Mouse (Mus musculus) mouse embryonic stem cell (cell line): ENCODE results near the gene Dand5.
"Not testable (repeated sequence)": the region's sequence is repeated elsewhere in the genome, so short reads cannot be mapped to it uniquely, and the experiment has no call there.

Experiments used
- in situ Hi-C, 2 experiments: fragments of 300-500 bp; cut with MboI; formaldehyde crosslinking; loops; 1 replicate in 1 of 2; 3 replicates in 1 of 2; pipeline ENCODE4 v1.14.3; 2019 to 2020; ENCODE audit warnings: low sequenced_read_pairs in 2 of 2, low pct_unique_long_range_greater_than_20kb in 1 of 2, mixed read lengths in 1 of 2; ENCODE audit not compliant: unreplicated experiment in 1 of 2

The Dand5 gene

GRCm38 (mm10) chr8:84837149-84837911, 14.7 kb upstream of the Dand5 start:
- in situ Hi-C loops: no loop called here

DNA sequence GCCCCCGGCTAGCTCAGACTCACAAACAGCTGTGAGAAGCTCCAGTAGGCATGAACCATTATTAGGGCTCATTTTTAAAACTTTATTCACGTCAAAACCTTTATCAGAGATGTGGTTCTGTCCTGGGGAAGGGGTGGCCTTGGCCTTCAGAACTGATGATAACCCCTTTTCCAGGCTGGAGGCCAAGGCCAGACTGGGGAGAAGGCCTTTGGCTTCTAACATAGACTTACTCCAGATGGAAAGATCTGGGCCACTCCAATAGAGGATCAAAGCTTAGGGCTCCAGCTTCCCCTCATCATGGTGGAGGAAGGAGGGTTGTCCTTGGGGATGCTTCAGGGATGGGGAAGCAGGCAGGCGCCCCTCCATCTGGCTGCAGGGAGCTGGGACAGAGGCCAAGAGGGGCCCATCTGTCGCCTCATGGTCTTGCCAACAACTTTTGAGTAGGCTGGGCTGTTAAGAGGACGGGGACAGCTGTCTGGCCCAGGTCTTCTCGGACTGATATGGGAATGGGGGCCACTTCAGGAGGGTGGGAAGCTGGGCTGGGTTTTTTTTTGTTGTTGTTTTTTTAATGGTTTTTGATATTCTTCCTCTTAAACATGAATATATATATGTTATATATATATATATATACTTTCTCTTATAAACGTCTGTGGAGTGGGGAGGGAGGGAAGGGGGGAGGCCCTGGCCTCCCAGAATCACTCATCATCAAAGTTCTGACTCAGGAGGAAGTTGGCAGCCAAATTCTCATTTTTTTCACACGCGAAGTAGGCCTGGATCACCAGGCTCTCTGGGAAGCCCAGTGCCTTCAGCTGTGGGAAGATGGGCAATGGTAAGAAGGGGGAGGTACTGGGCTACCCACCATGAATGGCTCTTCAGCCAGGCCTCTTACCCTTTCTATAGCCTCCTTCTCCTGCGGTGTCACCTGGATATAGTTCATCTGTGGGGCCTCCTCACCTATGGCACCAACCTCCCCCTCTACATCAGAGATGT, 12.5 kb upstream of the Dand5 start:
- in situ Hi-C loops: no loop called here

GRCm38 (mm10) chr8:84834002-84834865, 11.6 kb upstream of the Dand5 start:
- in situ Hi-C loops: no loop called here

- in situ Hi-C loops: no loop called here
Observed at GRCm38 (mm10) chr8:84832759-84833742, 10.4 kb upstream of the Dand5 start.

- in situ Hi-C loops: no loop called here
Observed at GRCm38 (mm10) chr8:84832034-84832717, 9.6 kb upstream of the Dand5 start.

GRCm38 (mm10) chr8:84831490-84831889, 8.9 kb upstream of the Dand5 start, which contains the start of gene Gadd45gip1:
Gene Gadd45gip1, plus strand, starts transcription at chr8:84831522.
- in situ Hi-C loops: no loop called here

DNA sequence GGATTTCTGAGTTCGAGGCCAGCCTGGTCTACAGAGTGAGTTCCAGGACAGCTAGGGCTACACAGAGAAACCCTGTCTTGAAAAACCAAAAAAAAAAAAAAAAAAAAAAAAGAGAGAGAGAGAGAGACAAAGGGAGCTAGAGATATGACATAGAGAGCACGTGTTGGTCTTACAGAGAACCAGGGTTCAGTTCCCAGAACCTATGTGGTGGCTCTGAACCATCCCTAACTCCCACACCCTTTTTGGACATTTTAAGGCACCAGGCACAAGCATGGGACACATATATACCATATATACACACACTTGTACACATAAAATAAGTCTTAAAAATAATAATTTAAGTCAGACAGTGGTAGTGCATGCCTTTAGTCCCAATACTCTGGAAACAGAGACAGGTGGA, 3.9 kb upstream of the Dand5 start:
- in situ Hi-C loops: not testable (repeated sequence)

GRCm38 (mm10) chr8:84825636-84826035, 3.0 kb upstream of the Dand5 start:
- in situ Hi-C loops: no loop called here

GRCm38 (mm10) chr8:84823653-84824052, 1.0 kb upstream of the Dand5 start:
- in situ Hi-C loops: no loop called here

- in situ Hi-C loops: loop anchor here in 1 of 2 experiments (5.0 kb wide), 1 partner anchor 114 kb away; the partner anchor contains the start of gene Lyl1
Observed at GRCm38 (mm10) chr8:84816117-84816516, 6.5 kb downstream of the Dand5 start.

GRCm38 (mm10) chr8:84815547-84815946, 7.1 kb downstream of the Dand5 start:
- in situ Hi-C loops: loop anchor here in 1 of 2 experiments (5.0 kb wide), 1 partner anchor 113 kb away; the partner anchor contains the start of gene Lyl1

DNA sequence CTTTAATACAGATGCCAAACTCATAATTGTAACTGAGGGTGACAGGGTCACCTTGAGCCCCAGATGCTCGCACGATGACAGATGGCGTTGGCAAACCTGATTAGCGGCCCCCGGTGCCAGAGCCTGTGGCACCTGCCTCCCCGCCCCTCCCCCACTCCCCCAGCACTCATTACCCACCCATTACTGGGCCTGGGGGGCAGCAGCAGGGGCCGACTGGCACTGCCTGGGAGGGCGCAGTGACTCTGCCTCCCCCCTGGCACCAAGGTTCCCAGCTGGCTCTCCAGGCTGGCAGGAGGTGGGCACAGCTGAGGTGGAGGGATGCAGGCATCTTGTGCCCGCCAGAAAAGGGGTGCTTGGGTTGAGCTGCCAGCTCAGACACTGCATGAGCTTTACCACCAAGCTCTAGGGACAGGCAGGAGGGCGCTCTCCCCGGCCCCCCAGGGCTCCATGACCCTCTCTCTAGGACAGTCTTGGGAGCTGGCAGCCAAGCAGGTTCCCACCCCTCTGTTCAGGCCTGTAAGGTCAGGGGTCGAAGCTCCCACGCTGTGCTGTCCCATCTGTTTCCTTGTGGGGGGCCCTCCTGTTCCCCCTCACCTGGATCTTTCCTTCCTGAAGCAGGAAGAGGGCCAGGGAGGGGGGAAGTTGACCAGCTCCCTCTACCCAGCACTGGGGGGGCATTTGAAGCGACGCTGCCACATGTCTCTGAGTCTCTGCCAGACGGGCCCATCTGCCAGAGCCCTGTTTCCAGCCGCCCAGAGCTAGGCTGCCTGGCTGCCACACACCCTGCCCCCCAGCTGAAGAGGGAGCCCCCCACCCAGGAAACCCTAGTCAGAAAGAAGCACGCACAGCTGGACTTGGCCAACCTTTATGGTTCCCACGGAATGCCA, 7.8 kb downstream of the Dand5 start:
- in situ Hi-C loops: loop anchor here in 1 of 2 experiments (5.0 kb wide), 1 partner anchor 112 kb away; the partner anchor contains the start of gene Lyl1

GRCm38 (mm10) chr8:84814240-84814554, 8.4 kb downstream of the Dand5 start:
- in situ Hi-C loops: no loop called here

GRCm38 (mm10) chr8:84813830-84814229, 8.8 kb downstream of the Dand5 start:
- in situ Hi-C loops: no loop called here

GRCm38 (mm10) chr8:84813059-84813458, 9.6 kb downstream of the Dand5 start:
- in situ Hi-C loops: no loop called here

DNA sequence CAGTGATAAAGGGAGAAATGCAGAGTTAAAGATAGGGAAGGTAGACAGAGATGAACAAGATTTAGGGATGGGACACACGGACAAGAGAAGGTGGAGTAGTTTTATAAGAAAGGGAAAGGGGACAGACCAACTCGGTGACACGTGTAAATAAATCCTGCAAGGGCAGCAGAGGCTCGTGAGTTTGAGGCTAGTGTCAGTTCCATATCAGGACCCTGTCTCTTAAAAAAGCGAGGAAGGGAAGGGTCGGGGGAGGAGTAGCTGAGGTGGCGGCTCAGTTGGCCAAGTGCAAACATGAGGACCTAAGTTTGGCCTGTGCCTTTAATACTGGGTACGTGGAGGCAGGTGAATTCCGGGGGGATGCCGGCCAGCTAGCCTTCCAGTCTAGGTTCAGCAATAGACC, 11.3 kb downstream of the Dand5 start:
- in situ Hi-C loops: no loop called here
